Mouse (Mus musculus) CH12.LX (cell line): ENCODE data around the gene Mlxip. TPM values are rescaled to one million over a fixed set of nuclear protein-coding genes. Genes with fewer than 3 reads are reported as not detected.

Experiments used
- DNase-seq: peaks from one replicate; pipeline ENCODE4 v3.0.0-alpha.2; 2013; ENCODE audit errors: extremely low read depth
- H3K27ac ChIP-seq: 2 replicates; pipeline ENCODE4 v1.5.1; 2012; ENCODE audit warnings: low read depth, mild to moderate bottlenecking, control low read depth, moderate library complexity; ENCODE audit not compliant: insufficient read depth
- H3K27me3 ChIP-seq: replicated peaks from 2 replicates; pipeline ENCODE3; 2012; ENCODE audit warnings: inconsistent platforms
- H3K36me3 ChIP-seq, 2 experiments: replicated peaks in 1 of 2; 2 replicates each; pipeline versions ENCODE3 to v1.6.1; 2012; ENCODE audit warnings: inconsistent platforms in 1 of 2, low read length in 1 of 2, mild to moderate bottlenecking in 1 of 2, mixed read lengths in 1 of 2, moderate library complexity in 1 of 2; ENCODE audit not compliant: control insufficient read depth in 1 of 2, insufficient read depth in 1 of 2
- H3K4me1 ChIP-seq, 2 experiments: 2 replicates each; pipeline ENCODE4 v1.6.1; 2012; ENCODE audit warnings: inconsistent platforms in 1 of 2, moderate library complexity in 1 of 2; ENCODE audit not compliant: insufficient read depth in 2 of 2, control insufficient read depth in 1 of 2
- H3K4me2 ChIP-seq: 2 replicates; pipeline ENCODE4 v1.6.1; 2012; ENCODE audit warnings: low read depth, mild to moderate bottlenecking, control low read depth; ENCODE audit not compliant: poor library complexity, insufficient read depth, severe bottlenecking
- H3K4me3 ChIP-seq, 3 experiments: fragments of 150-350 bp in 1 of 3; sonication (generic) in 1 of 3; replicated peaks in 1 of 3; 2 replicates each; pipeline versions ENCODE3 to v1.5.1; 2011 to 2012; ENCODE audit warnings: low read depth in 2 of 3, low read length in 2 of 3, mild to moderate bottlenecking in 2 of 3, moderate library complexity in 2 of 3, control low read depth in 1 of 3, improper control_type of control experiment in 1 of 3, inconsistent platforms in 1 of 3, mixed read lengths in 1 of 3; ENCODE audit not compliant: poor library complexity in 1 of 3
- H3K79me2 ChIP-seq: replicated peaks from 2 replicates; pipeline ENCODE4 v1.6.1; 2012; ENCODE audit warnings: mild to moderate bottlenecking, moderate library complexity; ENCODE audit not compliant: control insufficient read depth, poor library complexity, insufficient read depth, severe bottlenecking; ENCODE audit errors: extremely low read depth
- H3K9ac ChIP-seq: 2 replicates; pipeline ENCODE4 v1.6.1; 2012; ENCODE audit warnings: low read depth, mild to moderate bottlenecking, control low read depth, moderate library complexity; ENCODE audit not compliant: insufficient read depth
- H3K9me3 ChIP-seq: replicated peaks from 2 replicates; pipeline ENCODE3; 2012; ENCODE audit warnings: low read length, inconsistent platforms, mixed read lengths
- BHLHE40 ChIP-seq: IDR thresholded peaks from 2 replicates; pipeline ENCODE4 v1.6.1; 2011; ENCODE audit warnings: mild to moderate bottlenecking, low read depth, low read length, improper control_type of control experiment
- CHD1 ChIP-seq: IDR thresholded peaks from 2 replicates; pipeline ENCODE4 v1.6.1; 2012; ENCODE audit warnings: low read depth, low read length, improper control_type of control experiment, inconsistent platforms
- CHD2 ChIP-seq: IDR thresholded peaks from 2 replicates; pipeline ENCODE4 v1.6.1; 2011; ENCODE audit warnings: low read length, improper control_type of control experiment
- ELF1 ChIP-seq: IDR thresholded peaks from 2 replicates; pipeline ENCODE4 v1.6.1; 2014; ENCODE audit warnings: low read depth, mild to moderate bottlenecking, inconsistent platforms, low read length, improper control_type of control experiment
- EP300 ChIP-seq: IDR thresholded peaks from 2 replicates; pipeline ENCODE4 v1.6.1; 2011; ENCODE audit warnings: low read length, improper control_type of control experiment
- HCFC1 ChIP-seq: IDR thresholded peaks from 2 replicates; pipeline ENCODE4 v1.6.1; 2012; ENCODE audit warnings: low read depth, mild to moderate bottlenecking, inconsistent platforms, low read length, improper control_type of control experiment
- IRF4 ChIP-seq: IDR thresholded peaks from 2 replicates; pipeline ENCODE4 v1.6.1; 2014; ENCODE audit warnings: low read depth, mild to moderate bottlenecking, inconsistent platforms, low read length, improper control_type of control experiment
- JUN ChIP-seq: IDR thresholded peaks from 2 replicates; pipeline ENCODE4 v1.6.1; 2011; ENCODE audit warnings: low read depth, mild to moderate bottlenecking, low read length, improper control_type of control experiment, moderate library complexity; ENCODE audit not compliant: insufficient read depth
- JUND ChIP-seq: conservative IDR thresholded peaks from 2 replicates; pipeline ENCODE4 v1.6.1; 2011; ENCODE audit warnings: low read depth, low read length, improper control_type of control experiment
- KAT2A ChIP-seq: IDR thresholded peaks from 2 replicates; pipeline ENCODE4 v1.6.1; 2012; ENCODE audit warnings: low read length, improper control_type of control experiment, inconsistent platforms; ENCODE audit not compliant: insufficient replicate concordance
- MAFK ChIP-seq: IDR thresholded peaks from 2 replicates; pipeline ENCODE4 v1.6.1; 2011; ENCODE audit warnings: low read length, improper control_type of control experiment; ENCODE audit not compliant: insufficient replicate concordance
- MAX ChIP-seq: IDR thresholded peaks from 2 replicates; pipeline ENCODE4 v1.6.1; 2011; ENCODE audit warnings: low read length, improper control_type of control experiment
- MAZ ChIP-seq: IDR thresholded peaks from 2 replicates; pipeline ENCODE4 v1.6.1; 2012; ENCODE audit warnings: low read depth, mild to moderate bottlenecking, inconsistent platforms, low read length, improper control_type of control experiment, moderate library complexity
- MEF2A ChIP-seq: IDR thresholded peaks from 2 replicates; pipeline ENCODE4 v1.6.1; 2014; ENCODE audit warnings: low read depth, mild to moderate bottlenecking, inconsistent platforms, low read length, improper control_type of control experiment, borderline replicate concordance
- MXI1 ChIP-seq: IDR thresholded peaks from 2 replicates; pipeline ENCODE4 v1.6.1; 2011; ENCODE audit warnings: mild to moderate bottlenecking, low read depth, low read length, improper control_type of control experiment
- MYC ChIP-seq: IDR thresholded peaks from 2 replicates; pipeline ENCODE4 v1.6.1; 2011; ENCODE audit warnings: low read depth, mild to moderate bottlenecking, improper control_type of control experiment, low read length
- NRF1 ChIP-seq: IDR thresholded peaks from 2 replicates; pipeline ENCODE4 v1.6.1; 2014; ENCODE audit warnings: low read depth, mild to moderate bottlenecking, inconsistent platforms, low read length, improper control_type of control experiment, moderate library complexity
- PAX5 ChIP-seq: IDR thresholded peaks from 2 replicates; pipeline ENCODE4 v1.6.1; 2012; ENCODE audit warnings: low read length, inconsistent platforms, mixed read lengths
- POLR2A ChIP-seq: IDR thresholded peaks from 2 replicates; pipeline ENCODE4 v1.6.1; 2011; ENCODE audit warnings: low read depth, mild to moderate bottlenecking, improper control_type of control experiment, low read length
- UBTF ChIP-seq: IDR thresholded peaks from 2 replicates; pipeline ENCODE4 v1.6.1; 2012; ENCODE audit warnings: low read depth, mild to moderate bottlenecking, inconsistent platforms, low read length, improper control_type of control experiment, moderate library complexity
- USF1 ChIP-seq: IDR thresholded peaks from 2 replicates; pipeline ENCODE4 v1.6.1; 2014; ENCODE audit warnings: low read depth, mild to moderate bottlenecking, inconsistent platforms, low read length, improper control_type of control experiment
- USF2 ChIP-seq: conservative IDR thresholded peaks from 2 replicates; pipeline ENCODE4 v1.6.1; 2011; ENCODE audit warnings: low read depth, low read length, improper control_type of control experiment
- ZMIZ1 ChIP-seq: IDR thresholded peaks from 2 replicates; pipeline ENCODE4 v1.6.1; 2012; ENCODE audit warnings: low read depth, mild to moderate bottlenecking, inconsistent platforms, low read length, improper control_type of control experiment
- ZNF384 ChIP-seq: IDR thresholded peaks from 2 replicates; pipeline ENCODE4 v1.6.1; 2012; ENCODE audit warnings: low read depth, low read length, improper control_type of control experiment, inconsistent platforms
- dilution Hi-C: fragments of 300-500 bp; cut with MboI; formaldehyde crosslinking; loops from 2 replicates; pipeline ENCODE4 v1.14.3; 2020; ENCODE audit warnings: low sequenced_read_pairs; ENCODE audit not compliant: extremely low pct_unique_long_range_greater_than_20kb, extremely low pct_ligation_motif_present
- in situ Hi-C: fragments of 300-500 bp; cut with MboI; formaldehyde crosslinking; loops from 3 replicates; pipeline ENCODE4 v1.14.3; 2019; ENCODE audit warnings: low sequenced_read_pairs, low pct_ligation_motif_present, low pct_unique_long_range_greater_than_20kb, mixed read lengths
- polyA plus RNA-seq: library from polyadenylated mRNA; unstranded; fragments of >175 nt; gene quantifications from 2 replicates; pipeline ENCODE4 v1.2.1, GENCODE M21; 2012; ENCODE audit warnings: low read depth; ENCODE audit not compliant: insufficient read length
- total RNA-seq, 2 experiments: library from RNA; depleted of rRNA; stranded (reverse); fragments of 300-350 nt in 1 of 2; fragments of >200 nt in 1 of 2; gene quantifications; 2 replicates each; pipeline ENCODE4 v1.2.3; 2012 to 2014

Gene Mlxip
- total and polyA plus RNA-seq, 3 experiments: 4.3 to 17.9 (median 7.4) TPM

- TF ChIP-seq USF1 (no peak), UBTF (no peak), NRF1 (no peak), HCFC1 (no peak), IRF4 (no peak), ELF1 (no peak), JUND (no peak), CHD2 (no peak), MAX (no peak), POLR2A (no peak), MYC (no peak), USF2 (no peak), MAZ (no peak), KAT2A (no peak), CHD1 (no peak), JUN (no peak), EP300 (no peak), MAFK (no peak)
- H3K4me3 ChIP-seq: no peak within 1 kb of the TSS
- no peaks in the 10 kb centered on the region for H3K27me3 ChIP-seq
- dilution Hi-C loops: no loop called here
- DNase-seq: no peak
- in situ Hi-C loops: no loop called here
- no peaks in the 10 kb centered on the region for H3K9me3 ChIP-seq
- no peak within 1 kb of the TSS for H3K4me2 ChIP-seq
- H3K4me1 ChIP-seq: peaks cover 8 to 15% of the 10 kb centered on the region in 2 experiments
- H3K9ac ChIP-seq: no peak within 1 kb of the TSS
- H3K36me3 ChIP-seq: no peaks in the 10 kb centered on the region
- no peaks in the 10 kb centered on the region for H3K79me2 ChIP-seq
- H3K27ac ChIP-seq: no peak within 1 kb of the TSS
Measured at GRCm38 (mm10) chr5:123489112-123489785, 94.7 kb downstream of the Mlxip start, which contains the start of the genes Lrrc43 and Il31. Gene Lrrc43 (plus strand): TSS chr5:123489305. Gene Il31 (minus strand): TSS chr5:123489489.

DNA sequence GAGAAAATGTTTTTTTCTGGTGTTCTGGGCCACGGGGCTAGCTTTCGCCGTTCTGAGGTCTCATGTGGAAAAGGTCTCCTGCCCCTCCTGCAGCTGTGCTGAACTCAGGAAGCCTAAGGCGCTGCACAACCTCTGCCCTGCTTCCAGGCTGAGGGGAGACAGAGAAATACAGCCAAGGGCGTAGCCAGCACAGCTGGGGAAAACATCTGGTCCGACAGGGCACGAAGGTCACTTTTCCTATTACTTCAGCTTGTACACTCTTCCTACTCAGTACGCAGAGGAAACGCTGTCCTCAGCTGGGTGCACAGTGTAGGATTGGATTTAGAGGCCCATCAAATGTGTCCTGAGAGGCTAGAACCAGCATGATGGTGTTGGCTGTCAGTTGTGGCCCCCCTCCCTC is 95.3 kb downstream of the Mlxip start:
- Histone ChIP-seq H3K4me1 (peaks cover 8 to 15% of the 10 kb centered on the region in 2 experiments), H3K36me3 (no peaks in the 10 kb centered on the region), H3K9me3 (no peaks in the 10 kb centered on the region), H3K4me3 (no peak overlapping the region), H3K27ac (no peak overlapping the region), H3K79me2 (no peaks in the 10 kb centered on the region), H3K4me2 (no peak overlapping the region), H3K9ac (no peak overlapping the region), H3K27me3 (no peaks in the 10 kb centered on the region)
- dilution Hi-C loops (no loop called here), in situ Hi-C loops (loop anchor here (10.0 kb wide), 1 partner anchor 105 kb away; no protein-coding TSS in a partner anchor)
- DNase-seq: no peak
- no peak for TF ChIP-seq MEF2A
- no peak for TF ChIP-seq BHLHE40
- no peak for TF ChIP-seq MAFK
- TF ChIP-seq ZMIZ1: no peak
- no peak for TF ChIP-seq MAX
- TF ChIP-seq ZNF384: no peak
- TF ChIP-seq POLR2A: no peak
- TF ChIP-seq PAX5: no peak
- TF ChIP-seq JUN: no peak
- TF ChIP-seq MXI1: no peak
- TF ChIP-seq HCFC1: no peak
- no peak for TF ChIP-seq CHD2
